Mouse (Mus musculus) hindbrain, embryonic 14.5 days (tissue): ENCODE measurements at regions not wholly inside any gene's neighbourhood (a gene's known extent, or its start where the extent isn't known, plus 50 kb on each side); places are given as distances from the start of the nearest gene placed in this dataset.

Experiments used
- ATAC-seq: fragments of 200-750 bp; cut with Nextera tagmentation; 2 replicates; pipeline ENCODE4 v1.8.0; 2017; ENCODE audit warnings: moderate number of reproducible peaks, mild to moderate bottlenecking, moderate TSS enrichment, moderate library complexity; ENCODE audit not compliant: low FRiP score
- DNase-seq: peaks from one replicate; pipeline ENCODE4 v3.0.0-alpha.2; 2015; ENCODE audit warnings: low spot score
- H3K27ac ChIP-seq: fragments of 300-500 bp; sonication (generic); 2 replicates; pipeline ENCODE4 v1.5.1; 2014; ENCODE audit warnings: mild to moderate bottlenecking, moderate library complexity
- H3K27me3 ChIP-seq: fragments of 300-500 bp; sonication (generic); 2 replicates; pipeline ENCODE4 v1.6.1; 2014; ENCODE audit warnings: mild to moderate bottlenecking, low read length, mixed read lengths; ENCODE audit not compliant: control insufficient read depth, insufficient read depth
- H3K36me3 ChIP-seq: fragments of 300-500 bp; sonication (generic); replicated peaks from 2 replicates; pipeline ENCODE4 v1.6.1; 2014; ENCODE audit not compliant: control insufficient read depth, insufficient read depth
- H3K4me1 ChIP-seq: fragments of 300-500 bp; sonication (generic); replicated peaks from 2 replicates; pipeline ENCODE4 v1.6.1; 2014; ENCODE audit warnings: antibody characterized with exemption, low read length, mixed read lengths; ENCODE audit not compliant: control insufficient read depth, insufficient read depth
- H3K4me2 ChIP-seq: fragments of 300-500 bp; sonication (generic); replicated peaks from 2 replicates; pipeline ENCODE4 v1.6.1; 2014; ENCODE audit warnings: mild to moderate bottlenecking, moderate library complexity
- H3K4me3 ChIP-seq: fragments of 300-500 bp; sonication (generic); replicated peaks from 2 replicates; pipeline ENCODE4 v1.5.1; 2014; ENCODE audit warnings: mild to moderate bottlenecking, low read length
- H3K9ac ChIP-seq: fragments of 300-500 bp; sonication (generic); 2 replicates; pipeline ENCODE4 v1.6.1; 2014
- H3K9me3 ChIP-seq: fragments of 300-500 bp; sonication (generic); 2 replicates; pipeline ENCODE4 v1.6.1; 2016; ENCODE audit warnings: low read length; ENCODE audit not compliant: control insufficient read depth
- WGBS: fragments of 180-500 bp; shearing (Covaris S2); extraction: QIAGEN DNeasy Blood & Tissue Kit; methylation state at CpG from one replicate; pipeline ENCODE4 v1.1.7; 2014; 5-methylcytosine and 5-hydroxymethylcytosine counted together

GRCm38 (mm10) chr4:148723208-148723607 is 80.1 kb downstream of the Gm572 start:
- 79% methylated on average over 9 of the region's 9 CpGs for WGBS
- H3K36me3 ChIP-seq, result no peaks in the 10 kb centered on the region
- no peak for ATAC-seq

GRCm38 (mm10) chr4:148723934-148724719 is 80.1 kb upstream of the Casz1 start:
- no peak for ATAC-seq

More at GRCm38 (mm10) chr4:148723208-148723607, 80.1 kb downstream of the Gm572 start:
- H3K27me3 ChIP-seq, result peaks cover 5% of the 10 kb centered on the region; the same call in 1 of the 2 replicates
- no peak overlapping the region for H3K4me3 ChIP-seq
- no peak overlapping the region for H3K27ac ChIP-seq
- no peak overlapping the region for H3K4me2 ChIP-seq
- H3K9me3 ChIP-seq, result no peaks in the 10 kb centered on the region
- H3K9ac ChIP-seq, result no peak overlapping the region
- H3K4me1 ChIP-seq, result peaks cover 6% of the 10 kb centered on the region; the same call in 1 of the 2 replicates
- no peak for DNase-seq

DNA sequence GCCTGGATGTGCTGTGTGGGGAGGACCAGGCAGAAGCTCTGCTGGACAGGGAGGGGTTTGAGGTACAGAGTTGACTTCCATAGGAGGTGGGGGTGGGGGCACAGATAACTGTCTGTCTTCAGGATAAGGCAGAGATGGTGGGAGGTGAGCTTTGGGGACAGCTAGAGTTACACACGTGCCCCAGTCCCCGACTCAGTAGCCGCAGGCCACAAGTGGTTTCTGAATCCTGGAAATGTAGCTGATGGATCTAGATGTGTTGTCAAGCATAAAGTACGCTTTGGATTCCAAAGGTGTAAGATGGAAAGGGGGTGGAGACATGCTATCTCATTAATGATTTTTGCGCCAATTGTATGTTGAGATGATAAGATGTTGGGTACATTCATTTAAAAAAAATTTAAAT is 75.4 kb upstream of the Casz1 start:
- peaks cover 5% of the 10 kb centered on the region; the same call in 1 of the 2 replicates for H3K27me3 ChIP-seq
- H3K36me3 ChIP-seq, result no peaks in the 10 kb centered on the region
- H3K9me3 ChIP-seq, result no peaks in the 10 kb centered on the region
- no peak overlapping the region for H3K27ac ChIP-seq
- no peak overlapping the region for H3K4me2 ChIP-seq
- no peak for ATAC-seq
- H3K9ac ChIP-seq, result no peak overlapping the region
- 95% methylated on average over 5 of the region's 5 CpGs for WGBS
- no peak overlapping the region for H3K4me3 ChIP-seq
- DNase-seq, result no peak
- H3K4me1 ChIP-seq, result peaks cover 6% of the 10 kb centered on the region; the same call in 1 of the 2 replicates

More at GRCm38 (mm10) chr4:148723934-148724719, 80.1 kb upstream of the Casz1 start:
- no peak for DNase-seq
- H3K4me1 ChIP-seq, result peaks cover 6% of the 10 kb centered on the region; the same call in 1 of the 2 replicates
- peak overlapping the region; percentile 59 for H3K4me2 ChIP-seq
- WGBS, result 3% methylated on average over 37 of the region's 39 CpGs
- peak overlapping the region; percentile 24 for H3K4me3 ChIP-seq
- H3K27me3 ChIP-seq, result peaks cover 5% of the 10 kb centered on the region; the same call in 1 of the 2 replicates
- no peaks in the 10 kb centered on the region for H3K9me3 ChIP-seq
- H3K9ac ChIP-seq, result peak overlapping the region; percentile 44; the same call in 1 of the 2 replicates
- no peak overlapping the region for H3K27ac ChIP-seq
- H3K36me3 ChIP-seq, result no peaks in the 10 kb centered on the region

GRCm38 (mm10) chr4:148731586-148731985 is 72.6 kb upstream of the Casz1 start:
- 63% methylated on average over 3 of the region's 3 CpGs for whole genome bisulfite sequencing
- Histone ChIP-seq H3K9me3 (no peaks in the 10 kb centered on the region), H3K27ac (no peak overlapping the region), H3K4me2 (no peak overlapping the region), H3K27me3 (no peaks in the 10 kb centered on the region; the same call in 1 of the 2 replicates), H3K4me1 (no peaks in the 10 kb centered on the region), H3K36me3 (no peaks in the 10 kb centered on the region), H3K9ac (no peak overlapping the region), H3K4me3 (no peak overlapping the region)
- DNase-seq (no peak), ATAC-seq (no peak)

GRCm38 (mm10) chr4:148734061-148734460 is 70.2 kb upstream of the Casz1 start:
- no peak for DNase-seq
- no peak for ATAC-seq
- Histone ChIP-seq H3K4me2 (no peak overlapping the region), H3K36me3 (no peaks in the 10 kb centered on the region), H3K9ac (no peak overlapping the region), H3K27ac (no peak overlapping the region), H3K4me1 (no peaks in the 10 kb centered on the region), H3K9me3 (no peaks in the 10 kb centered on the region), H3K27me3 (no peaks in the 10 kb centered on the region), H3K4me3 (no peak overlapping the region)
- WGBS, result 81% methylated on average over 9 of the region's 9 CpGs

DNA sequence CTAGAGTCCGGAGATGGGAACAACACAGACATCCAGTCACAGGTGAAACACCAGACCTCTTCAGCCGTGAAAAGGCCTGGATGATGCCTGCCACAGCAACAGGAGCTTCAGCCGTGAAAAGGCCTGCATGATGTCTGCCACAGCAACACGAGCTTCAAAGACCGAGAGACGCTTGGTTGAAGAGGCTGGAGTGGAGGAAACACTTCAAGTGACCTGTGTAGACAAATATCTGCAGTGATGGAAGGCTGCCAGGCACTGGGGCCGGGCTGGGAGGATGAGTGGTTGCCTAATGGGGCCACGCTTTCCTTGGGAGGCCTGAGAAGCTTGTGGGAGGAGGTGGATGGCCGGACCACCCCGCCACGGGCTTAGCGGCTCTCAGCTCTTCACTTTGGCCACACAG is 69.7 kb upstream of the Casz1 start:
- Histone ChIP-seq H3K9ac (no peak overlapping the region), H3K9me3 (no peaks in the 10 kb centered on the region), H3K36me3 (no peaks in the 10 kb centered on the region), H3K4me1 (no peaks in the 10 kb centered on the region), H3K4me2 (no peak overlapping the region), H3K27ac (no peak overlapping the region), H3K4me3 (no peak overlapping the region), H3K27me3 (0 out of 2 replicates have a peak, but pooled peaks cover 1% of the 10 kb centered on the region)
- 69% methylated on average over 12 of the region's 12 CpGs for WGBS
- ATAC-seq, result no peak
- no peak for DNase-seq

DNA sequence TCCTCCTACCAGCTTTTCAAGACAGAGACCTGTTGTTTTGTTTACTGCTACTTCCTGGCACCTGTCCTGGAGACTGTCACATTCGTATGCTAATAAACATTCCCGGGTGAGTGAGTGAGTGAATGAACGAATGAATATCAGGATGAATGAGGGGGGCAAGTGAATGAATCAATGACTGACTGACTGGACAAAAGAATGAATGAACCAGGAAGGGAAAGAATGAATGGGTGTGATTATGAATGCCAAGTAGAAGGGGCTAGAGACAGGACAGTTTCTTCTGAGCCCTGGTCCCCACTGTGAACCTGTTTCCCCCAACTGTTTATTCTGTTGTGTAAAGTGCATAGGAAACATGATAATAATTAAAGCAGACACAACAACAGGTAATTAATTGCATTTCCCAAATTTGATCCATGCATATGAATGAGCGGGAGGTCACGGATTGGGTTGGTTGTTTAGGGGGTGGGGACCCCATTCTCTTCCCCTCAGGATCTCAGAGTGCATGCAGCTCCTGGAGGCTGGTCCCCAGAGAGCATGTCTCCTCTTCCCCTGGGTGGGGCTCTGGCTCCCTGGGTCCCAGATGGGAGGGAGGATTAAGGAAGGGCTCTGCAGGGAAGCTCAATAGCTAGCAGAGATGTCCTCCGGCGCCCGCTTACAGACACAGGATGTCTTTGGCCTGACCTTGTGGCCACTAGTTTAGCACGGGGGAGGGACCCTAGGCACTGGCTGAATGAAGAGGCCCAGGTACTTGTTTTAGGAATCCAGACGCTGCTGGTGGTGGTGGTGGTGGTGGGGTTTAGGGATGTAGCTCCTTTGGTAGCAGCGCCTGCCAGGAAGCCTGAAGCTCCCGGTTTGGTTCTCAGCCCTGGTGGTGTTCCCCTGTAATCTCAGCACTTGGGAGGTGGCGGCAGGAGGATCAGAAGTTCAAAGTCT is 65.4 kb upstream of the Casz1 start:
- H3K4me1 ChIP-seq, result 0 out of 2 replicates have a peak, but pooled peaks cover 3% of the 10 kb centered on the region
- no peaks in the 10 kb centered on the region for H3K9me3 ChIP-seq
- no peak overlapping the region for H3K27ac ChIP-seq
- no peaks in the 10 kb centered on the region for H3K36me3 ChIP-seq
- ATAC-seq (no peak), DNase-seq (no peak)
- 26% methylated on average over 13 of the region's 13 CpGs for WGBS
- H3K4me3 ChIP-seq, result no peak overlapping the region
- H3K4me2 ChIP-seq, result no peak overlapping the region
- peaks cover 21% of the 10 kb centered on the region; the same call in 1 of the 2 replicates for H3K27me3 ChIP-seq
- no peak overlapping the region for H3K9ac ChIP-seq

DNA sequence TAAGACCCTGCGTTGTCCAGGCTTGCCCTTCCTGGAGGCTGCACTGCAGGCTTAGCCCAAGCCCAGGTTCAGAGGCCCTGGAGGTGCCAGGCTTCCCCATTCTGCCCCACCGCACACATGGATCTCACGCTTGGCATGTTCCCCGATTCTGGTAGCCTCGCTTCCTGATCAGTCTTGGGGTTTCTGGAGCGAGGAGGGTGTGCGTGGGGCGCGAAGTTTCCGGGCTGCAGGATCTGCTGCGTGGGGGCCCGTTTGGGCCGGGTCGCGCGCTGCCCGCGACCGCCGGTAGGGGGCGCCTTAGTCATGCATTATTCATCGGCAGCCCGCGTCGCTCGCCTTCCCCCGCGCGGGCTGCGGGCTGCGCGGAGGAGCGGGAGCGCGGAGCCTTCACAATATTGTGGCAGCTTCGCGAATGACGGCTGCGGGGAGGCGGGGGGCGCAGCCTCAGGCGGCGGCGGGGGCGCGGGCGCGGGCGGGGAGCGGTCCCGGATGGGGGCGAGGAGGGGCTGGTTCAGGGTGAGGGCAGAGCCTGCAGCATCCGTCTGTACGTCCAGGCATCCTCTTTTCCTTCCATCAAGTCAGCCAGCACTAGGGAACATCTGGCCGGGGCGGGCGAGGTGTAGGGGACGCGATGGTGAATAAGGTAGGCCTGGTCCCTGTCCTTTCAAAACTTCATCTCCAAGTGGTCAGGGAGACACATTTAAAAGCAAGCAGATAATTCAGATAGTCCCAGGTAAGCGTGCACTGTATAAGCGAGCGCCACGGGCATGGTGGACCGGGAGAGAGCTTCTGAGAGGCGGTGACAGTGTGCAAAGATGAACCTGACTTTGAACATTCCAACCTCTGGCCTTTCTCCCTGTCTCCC is 61.4 kb upstream of the Casz1 start:
- Histone ChIP-seq H3K4me3 (peak overlapping the region; percentile 28), H3K4me1 (0 out of 2 replicates have a peak, but pooled peaks cover 3% of the 10 kb centered on the region), H3K36me3 (no peaks in the 10 kb centered on the region), H3K27ac (no peak overlapping the region), H3K9me3 (no peaks in the 10 kb centered on the region), H3K9ac (peak overlapping the region; percentile 45), H3K4me2 (peak overlapping the region; percentile 57), H3K27me3 (peaks cover 25% of the 10 kb centered on the region; the same call in 1 of the 2 replicates)
- ATAC-seq, result peak; percentile 73
- WGBS, result 3% methylated on average over 62 of the region's 65 CpGs
- peak; percentile 84 for DNase-seq
